Mouse (Mus musculus): ENCODE results near the gene Tmem223. TPM values are rescaled to one million over a fixed set of nuclear protein-coding genes. Genes with fewer than 3 reads are reported as not detected.

The Tmem223 gene
- polyA plus RNA-seq, 1 experiment from 2014 or later = 194 TPM

GRCm38 (mm10) chr19:8803879-8804660 lies 33.3 kb downstream of the Tmem223 start:
- ATAC-seq (ENCODE audit: low FRiP score) = no peak
- no peaks in the 10 kb centered on the region for H3K27me3 ChIP-seq (ENCODE audit: control insufficient read depth, insufficient read depth, low read length)
- H3K4me1 ChIP-seq (replicated peaks; ENCODE audit: control insufficient read depth, insufficient read depth, low read length) = no peaks in the 10 kb centered on the region
- no peak for DNase-seq (ENCODE audit: low spot score)
- no peak overlapping the region for H3K27ac ChIP-seq (ENCODE audit: low read depth, low read length)
- no peak overlapping the region for H3K9ac ChIP-seq (ENCODE audit: low read depth, low read length)
- WGBS = 95% methylated on average over 11 of the region's 11 CpGs
- H3K9me3 ChIP-seq (ENCODE audit: control insufficient read depth, low read length) = no peaks in the 10 kb centered on the region
- H3K4me3 ChIP-seq (ENCODE audit: low read depth, low read length) = no peak overlapping the region
- no peak overlapping the region for H3K4me2 ChIP-seq (replicated peaks; ENCODE audit: low read depth, low read length)
- no peaks in the 10 kb centered on the region for H3K36me3 ChIP-seq (ENCODE audit: control insufficient read depth, insufficient read depth, low read length)

DNA sequence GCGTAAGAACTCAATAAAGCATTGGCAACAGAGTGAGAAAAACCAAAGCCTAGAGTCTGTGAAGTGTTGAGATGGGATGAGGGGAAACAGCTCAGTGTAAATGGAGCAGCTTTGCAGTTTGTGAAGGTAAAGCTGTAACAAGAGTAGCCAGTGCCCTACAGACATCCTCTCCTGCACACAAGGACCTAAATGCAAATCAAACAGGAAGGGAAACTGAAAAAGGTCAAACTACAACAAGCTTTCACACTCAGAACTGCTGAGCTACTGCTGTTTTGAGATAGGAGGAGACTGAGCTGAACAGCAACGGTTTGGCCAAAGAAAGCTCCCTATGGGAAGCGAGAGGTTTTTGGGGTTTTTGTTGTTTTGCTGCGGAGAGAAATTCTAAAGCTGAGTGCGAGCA lies 36.0 kb downstream of the Tmem223 start:
- Histone ChIP-seq H3K27ac (ENCODE audit: low read depth, low read length) (no peak overlapping the region), H3K9ac (ENCODE audit: low read depth, low read length) (no peak overlapping the region), H3K27me3 (ENCODE audit: control insufficient read depth, insufficient read depth, low read length) (no peaks in the 10 kb centered on the region), H3K4me1 (replicated peaks; ENCODE audit: control insufficient read depth, insufficient read depth, low read length) (no peaks in the 10 kb centered on the region), H3K4me2 (replicated peaks; ENCODE audit: low read depth, low read length) (no peak overlapping the region), H3K4me3 (ENCODE audit: low read depth, low read length) (no peak overlapping the region), H3K36me3 (ENCODE audit: control insufficient read depth, insufficient read depth, low read length) (0 out of 2 replicates have a peak, but pooled peaks cover 7% of the 10 kb centered on the region), H3K9me3 (ENCODE audit: control insufficient read depth, low read length) (no peaks in the 10 kb centered on the region)
- no peak for DNase-seq (ENCODE audit: low spot score)
- ATAC-seq (ENCODE audit: low FRiP score) = no peak
- 95% methylated on average over 5 of the region's 5 CpGs for WGBS

GRCm38 (mm10) chr19:8815812-8816211 lies 45.0 kb downstream of the Tmem223 start:
- Histone ChIP-seq H3K27ac (ENCODE audit: low read depth, low read length) (no peak overlapping the region), H3K9me3 (ENCODE audit: control insufficient read depth, low read length) (no peaks in the 10 kb centered on the region), H3K9ac (ENCODE audit: low read depth, low read length) (no peak overlapping the region), H3K4me1 (replicated peaks; ENCODE audit: control insufficient read depth, insufficient read depth, low read length) (peaks cover 9% of the 10 kb centered on the region; the same call in 1 of the 2 replicates), H3K36me3 (ENCODE audit: control insufficient read depth, insufficient read depth, low read length) (peaks cover 9% of the 10 kb centered on the region; the same call in 1 of the 2 replicates), H3K4me3 (ENCODE audit: low read depth, low read length) (no peak overlapping the region), H3K27me3 (ENCODE audit: control insufficient read depth, insufficient read depth, low read length) (no peaks in the 10 kb centered on the region), H3K4me2 (replicated peaks; ENCODE audit: low read depth, low read length) (no peak overlapping the region)
- ATAC-seq (ENCODE audit: low FRiP score) = no peak
- DNase-seq (ENCODE audit: low spot score) = no peak
- 88% methylated on average over 11 of the region's 11 CpGs for WGBS

GRCm38 (mm10) chr19:8817001-8817400 lies 46.2 kb downstream of the Tmem223 start:
- 87% methylated on average over 3 of the region's 3 CpGs for WGBS
- no peak overlapping the region; the same call in 1 of the 2 replicates for H3K9ac ChIP-seq (ENCODE audit: low read depth, low read length)
- ATAC-seq (ENCODE audit: low FRiP score) (no peak), DNase-seq (ENCODE audit: low spot score) (no peak)
- H3K4me2 ChIP-seq (replicated peaks; ENCODE audit: low read depth, low read length) = peak overlapping the region; percentile 15; the same call in 1 of the 2 replicates
- no peaks in the 10 kb centered on the region for H3K9me3 ChIP-seq (ENCODE audit: control insufficient read depth, low read length)
- H3K4me3 ChIP-seq (ENCODE audit: low read depth, low read length) = no peak overlapping the region
- no peaks in the 10 kb centered on the region for H3K27me3 ChIP-seq (ENCODE audit: control insufficient read depth, insufficient read depth, low read length)
- H3K4me1 ChIP-seq (replicated peaks; ENCODE audit: control insufficient read depth, insufficient read depth, low read length) = peaks cover 9% of the 10 kb centered on the region; the same call in 1 of the 2 replicates
- H3K36me3 ChIP-seq (ENCODE audit: control insufficient read depth, insufficient read depth, low read length) = peaks cover 4% of the 10 kb centered on the region; the same call in 1 of the 2 replicates
- H3K27ac ChIP-seq (ENCODE audit: low read depth, low read length) = no peak overlapping the region

GRCm38 (mm10) chr19:8818301-8818798 lies 47.6 kb downstream of the Tmem223 start:
- Histone ChIP-seq H3K4me2 (replicated peaks; ENCODE audit: low read depth, low read length) (peak overlapping the region; percentile 77), H3K36me3 (ENCODE audit: control insufficient read depth, insufficient read depth, low read length) (peaks cover 4% of the 10 kb centered on the region; the same call in 1 of the 2 replicates), H3K4me3 (ENCODE audit: low read depth, low read length) (peak overlapping the region; percentile 99), H3K9ac (ENCODE audit: low read depth, low read length) (peak overlapping the region; percentile 71), H3K4me1 (replicated peaks; ENCODE audit: control insufficient read depth, insufficient read depth, low read length) (peaks cover 9% of the 10 kb centered on the region), H3K27ac (ENCODE audit: low read depth, low read length) (peak overlapping the region; percentile 98), H3K27me3 (ENCODE audit: control insufficient read depth, insufficient read depth, low read length) (no peaks in the 10 kb centered on the region), H3K9me3 (ENCODE audit: control insufficient read depth, low read length) (no peaks in the 10 kb centered on the region)
- WGBS = 38% methylated on average over 14 of the region's 14 CpGs
- no peak for ATAC-seq (ENCODE audit: low FRiP score)
- no peak for DNase-seq (ENCODE audit: low spot score)

- H3K9me3 ChIP-seq (ENCODE audit: control insufficient read depth, low read length) = no peaks in the 10 kb centered on the region
- H3K27me3 ChIP-seq (ENCODE audit: control insufficient read depth, insufficient read depth, low read length) = no peaks in the 10 kb centered on the region
- WGBS = under 1% methylated on average over 33 of the region's 33 CpGs
- peak within 1 kb of the TSS; percentile 98 for H3K9ac ChIP-seq (ENCODE audit: low read depth, low read length)
- peak within 1 kb of the TSS; percentile 99 for H3K4me3 ChIP-seq (ENCODE audit: low read depth, low read length)
- ATAC-seq (ENCODE audit: low FRiP score) (peak; percentile 94), DNase-seq (ENCODE audit: low spot score) (peak; percentile 97)
- peaks cover 9% of the 10 kb centered on the region for H3K4me1 ChIP-seq (replicated peaks; ENCODE audit: control insufficient read depth, insufficient read depth, low read length)
- peaks cover 3% of the 10 kb centered on the region; the same call in 1 of the 2 replicates for H3K36me3 ChIP-seq (ENCODE audit: control insufficient read depth, insufficient read depth, low read length)
- H3K4me2 ChIP-seq (replicated peaks; ENCODE audit: low read depth, low read length) = peak within 1 kb of the TSS; percentile 77
- H3K27ac ChIP-seq (ENCODE audit: low read depth, low read length) = peak within 1 kb of the TSS; percentile 98
These were observed 48.2 kb downstream of the Tmem223 start, which contains the start of gene Ttc9c for GRCm38 (mm10) chr19:8818801-8819595. Gene Ttc9c, minus strand, starts transcription at chr19:8819333.

GRCm38 (mm10) chr19:8819596-8820423 lies 49.0 kb downstream of the Tmem223 start, which contains the start of gene Hnrnpul2:
Gene Hnrnpul2, plus strand, starts transcription at chr19:8820010.
- peak within 1 kb of the TSS; percentile 98 for H3K9ac ChIP-seq (ENCODE audit: low read depth, low read length)
- ATAC-seq (ENCODE audit: low FRiP score) (peak; percentile 97), DNase-seq (ENCODE audit: low spot score) (peak; percentile 95)
- no peaks in the 10 kb centered on the region for H3K27me3 ChIP-seq (ENCODE audit: control insufficient read depth, insufficient read depth, low read length)
- peak within 1 kb of the TSS; percentile 77 for H3K4me2 ChIP-seq (replicated peaks; ENCODE audit: low read depth, low read length)
- H3K9me3 ChIP-seq (ENCODE audit: control insufficient read depth, low read length) = no peaks in the 10 kb centered on the region
- H3K4me3 ChIP-seq (ENCODE audit: low read depth, low read length) = peak within 1 kb of the TSS; percentile 99
- H3K36me3 ChIP-seq (ENCODE audit: control insufficient read depth, insufficient read depth, low read length) = 0 out of 2 replicates have a peak, but pooled peaks cover 3% of the 10 kb centered on the region
- WGBS = under 1% methylated on average over 69 of the region's 83 CpGs
- peaks cover 9% of the 10 kb centered on the region for H3K4me1 ChIP-seq (replicated peaks; ENCODE audit: control insufficient read depth, insufficient read depth, low read length)
- peak within 1 kb of the TSS; percentile 98 for H3K27ac ChIP-seq (ENCODE audit: low read depth, low read length)
